ENCODE assay signal across 8 mouse cellular contexts in genomic region chr13:71962661-71963355, GRCm38 (mm10). TPM values are rescaled to one million over a fixed set of nuclear protein-coding genes. Genes with fewer than 3 reads are reported as not detected.
DNase-seq lines count a peak whose midpoint lies in the region; ATAC-seq and TF ChIP-seq lines count a peak whose summit lies in the region.

No protein-coding gene starts in this region.

- no peaks in the 10 kb centered on the region for H3K4me1 ChIP-seq in liver, postnatal 0 days (ENCODE audit: insufficient read depth)

- peak overlapping the region; percentile 54 for H3K4me2 ChIP-seq in liver, postnatal 0 days (ENCODE audit: low read depth, low read length)

- no peaks in the 10 kb centered on the region for H3K36me3 ChIP-seq in liver, postnatal 0 days (replicated peaks; ENCODE audit: insufficient read depth, low read length)

- peak; percentile 30 to 31 for DNase-seq in cerebellum, postnatal 14 days
- DNase-seq in cerebellum, adult 11-12 months = no peak
- peak; percentile 49 for DNase-seq in brain, embryonic 14.5 days (ENCODE audit: low read depth)
- peak; percentile 30 to 40 for DNase-seq in heart, postnatal 10 days
- DNase-seq in liver, postnatal 0 days = peak; percentile 13
- DNase-seq in thymus, postnatal 25 days = no peak
- DNase-seq in spleen, postnatal 14 days (ENCODE audit: low spot score in 2 of 2) = no peak

- TF ChIP-seq EP300 in liver, postnatal 0 days (IDR thresholded peaks at IDR 0.05; ENCODE audit: low read depth) = no peak

- no peak overlapping the region for H3K9ac ChIP-seq in liver, postnatal 0 days (replicated peaks)

- intact Hi-C loops in heart, postnatal 10 days (cut with DNase I) = loop anchor here (5.0 kb wide), 1 partner anchor 716 kb away; no protein-coding TSS in a partner anchor

- TF ChIP-seq POLR2A in brain, embryonic 14.5 days (IDR thresholded peaks at IDR 0.05; ENCODE audit: borderline replicate concordance, extremely low read depth, insufficient read depth, insufficient read length, poor library complexity, severe bottlenecking) = no peak

- no peak for TF ChIP-seq CTCF in brain, embryonic 14.5 days (IDR thresholded peaks at IDR 0.05; ENCODE audit: borderline replicate concordance, extremely low read depth, insufficient read depth, insufficient read length)
- no peak for TF ChIP-seq CTCF in liver, postnatal 0 days (IDR thresholded peaks at IDR 0.05; ENCODE audit: low read depth)

- H3K4me3 ChIP-seq in liver, postnatal 0 days (ENCODE audit: low read depth, low read length) = peak overlapping the region; percentile 20; the same call in 1 of the 2 replicates

- 2% methylated on average over 55 of the region's 55 CpGs for WGBS in liver, postnatal 0 days (ENCODE audit: insufficient replicate concordance)

- H3K27ac ChIP-seq in liver, postnatal 0 days (ENCODE audit: low read depth) = no peak overlapping the region

- H3K9me3 ChIP-seq in liver, postnatal 0 days (ENCODE audit: low read length) = no peaks in the 10 kb centered on the region

- ATAC-seq in liver, postnatal 0 days = no peak
- ATAC-seq in monocyte, adult 5-6 weeks (replicated peaks; ENCODE audit: insufficient number of reproducible peaks, low FRiP score, low TSS enrichment, poor library complexity, severe bottlenecking) = no peak

- H3K27me3 ChIP-seq in liver, postnatal 0 days (ENCODE audit: insufficient read depth, low read length) = peaks cover 98% of the 10 kb centered on the region

RNA-seq across cellular contexts. Expression of gene Irx1, which starts 0.7 kb away (rescaled TPM):
- 57.2 and 102 TPM in 2 replicates for polyA plus RNA-seq in brain, embryonic 14.5 days (2012; rRNA removed)
- 1 to 10 TPM; 3.9 to 4.6 TPM for total RNA-seq in heart, postnatal 10 days (2021)
- not detected in 2 replicates for polyA plus RNA-seq in liver, postnatal 0 days (2015; fragmentation: Nextera tagmentation; extraction: Ambion mirVana)
- not detected in 3 replicates for total RNA-seq in monocyte, adult 5-6 weeks (2017)

Comparison
In these comparisons a context has a peak if more than half of its experiments do, and no peak if none do; other contexts are left out.
1. DNase-seq: peak in cerebellum, postnatal 14 days (2 of 2), brain, embryonic 14.5 days (single experiment), heart, postnatal 10 days (2 of 2) and liver, postnatal 0 days (single experiment); none in cerebellum, adult 11-12 months (single experiment), thymus, postnatal 25 days (single experiment) and spleen, postnatal 14 days (0 of 2).